Mouse (Mus musculus): ENCODE measurements around the gene Fam181b.
A peak's percentile ranks its signal among the peaks of the same experiment; 100 is the strongest.

Fam181b gene

GRCm38 (mm10) chr7:93079785-93080730 is at the start of gene Fam181b:
Gene Fam181b, plus strand, starts transcription at chr7:93079865.
- no peak for DNase-seq (ENCODE audit: extremely low spot score, low read depth, low spot score)

GRCm38 (mm10) chr7:93037763-93038471 is 41.7 kb upstream of the Fam181b start:
- no peak for DNase-seq (ENCODE audit: extremely low spot score, low read depth, low spot score)

- DNase-seq (ENCODE audit: extremely low spot score, low read depth, low spot score), result no peak
Measured at GRCm38 (mm10) chr7:93038472-93038828, 41.2 kb upstream of the Fam181b start.

GRCm38 (mm10) chr7:93039542-93039941 is 40.1 kb upstream of the Fam181b start:
- no peak for DNase-seq (ENCODE audit: extremely low spot score, low read depth, low spot score)

- no peak for DNase-seq (ENCODE audit: extremely low spot score, low read depth, low spot score)
Measured at GRCm38 (mm10) chr7:93044359-93044758, 35.3 kb upstream of the Fam181b start.

GRCm38 (mm10) chr7:93044788-93045187 is 34.9 kb upstream of the Fam181b start:
- DNase-seq (ENCODE audit: extremely low spot score, low read depth, low spot score), result no peak

- no peak for DNase-seq (ENCODE audit: extremely low spot score, low read depth, low spot score)
Measured at GRCm38 (mm10) chr7:93060831-93061230, 18.8 kb upstream of the Fam181b start.

- no peak for DNase-seq (ENCODE audit: extremely low spot score, low read depth, low spot score)
Measured at GRCm38 (mm10) chr7:93061747-93062146, 17.9 kb upstream of the Fam181b start.

- DNase-seq (ENCODE audit: extremely low spot score, low read depth, low spot score), result no peak
Measured at GRCm38 (mm10) chr7:93062189-93062588, 17.5 kb upstream of the Fam181b start.

GRCm38 (mm10) chr7:93067464-93068015 is 12.1 kb upstream of the Fam181b start:
- no peak for DNase-seq (ENCODE audit: extremely low spot score, low read depth, low spot score)

GRCm38 (mm10) chr7:93076435-93076960 is 3.2 kb upstream of the Fam181b start:
- DNase-seq (ENCODE audit: extremely low spot score, low read depth, low spot score), result no peak

GRCm38 (mm10) chr7:93079420-93079784 is 263 bp upstream of the Fam181b start:
- DNase-seq (ENCODE audit: extremely low spot score, low read depth, low spot score), result no peak

GRCm38 (mm10) chr7:93080731-93081430 is 1.2 kb downstream of the Fam181b start:
- DNase-seq (ENCODE audit: extremely low spot score, low read depth, low spot score), result no peak

- DNase-seq (ENCODE audit: extremely low spot score, low read depth, low spot score), result no peak
Measured at GRCm38 (mm10) chr7:93093371-93094058, 13.8 kb downstream of the Fam181b start.

- peak; percentile 63 for DNase-seq (ENCODE audit: extremely low spot score, low read depth, low spot score)
Measured at GRCm38 (mm10) chr7:93095511-93095910, 15.8 kb downstream of the Fam181b start.

GRCm38 (mm10) chr7:93104776-93105340 is 25.2 kb downstream of the Fam181b start:
- DNase-seq (ENCODE audit: extremely low spot score, low read depth, low spot score), result no peak

GRCm38 (mm10) chr7:93110370-93110965 is 30.8 kb downstream of the Fam181b start:
- no peak for DNase-seq (ENCODE audit: extremely low spot score, low read depth, low spot score)

GRCm38 (mm10) chr7:93111056-93111455 is 31.4 kb downstream of the Fam181b start:
- no peak for DNase-seq (ENCODE audit: extremely low spot score, low read depth, low spot score)

- no peak for DNase-seq (ENCODE audit: extremely low spot score, low read depth, low spot score)
Measured at GRCm38 (mm10) chr7:93117561-93117960, 37.9 kb downstream of the Fam181b start.

GRCm38 (mm10) chr7:93123936-93124335 is 44.3 kb downstream of the Fam181b start:
- no peak for DNase-seq (ENCODE audit: extremely low spot score, low read depth, low spot score)

Data from hindlimb bud, embryonic 11.5 days (tissue).